Mouse (Mus musculus) regulatory T cell (primary cell): ENCODE measurements around the gene C330007P06Rik.

Source experiments
- in situ Hi-C: fragments of 300-600 bp; cut with MboI, MseI; formaldehyde crosslinking; loops from one replicate; pipeline ENCODE4 v1.15.1; 2025; ENCODE audit warnings: high pct_unique_total_duplicates

Gene C330007P06Rik

DNA sequence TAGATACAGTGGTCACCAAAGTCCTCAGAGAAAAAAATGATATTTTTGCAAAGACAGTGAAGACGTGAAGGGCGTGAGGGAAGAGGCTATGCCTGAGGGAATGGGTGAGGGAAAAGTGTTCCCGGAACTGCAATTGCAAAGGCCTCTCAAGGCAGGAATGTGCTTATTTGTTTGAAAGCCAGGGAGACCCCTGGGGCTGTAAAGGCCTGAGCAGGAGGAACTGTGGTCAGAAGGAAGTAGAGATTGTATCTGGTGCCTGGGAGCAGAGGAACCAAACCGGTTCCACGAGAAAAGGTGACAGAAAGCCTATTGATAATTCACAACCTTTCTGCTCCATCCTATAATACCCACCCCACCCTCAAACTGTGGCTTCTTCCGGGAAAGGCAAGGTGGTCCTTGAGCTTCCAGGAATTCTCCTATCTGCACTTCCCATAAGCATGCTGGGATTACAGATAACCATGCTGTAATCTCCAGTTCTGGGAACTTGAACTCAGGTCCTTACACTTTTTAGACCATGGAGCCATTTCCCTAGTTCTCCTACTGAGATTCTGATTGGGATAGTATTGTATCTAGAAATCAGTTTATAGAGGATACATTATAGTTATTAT, 36.7 kb downstream of the C330007P06Rik start:
- in situ Hi-C loops: no loop called here

- in situ Hi-C loops: no loop called here
These were observed 40.4 kb downstream of the C330007P06Rik start for GRCm38 (mm10) chrX:36833397-36834084.

DNA sequence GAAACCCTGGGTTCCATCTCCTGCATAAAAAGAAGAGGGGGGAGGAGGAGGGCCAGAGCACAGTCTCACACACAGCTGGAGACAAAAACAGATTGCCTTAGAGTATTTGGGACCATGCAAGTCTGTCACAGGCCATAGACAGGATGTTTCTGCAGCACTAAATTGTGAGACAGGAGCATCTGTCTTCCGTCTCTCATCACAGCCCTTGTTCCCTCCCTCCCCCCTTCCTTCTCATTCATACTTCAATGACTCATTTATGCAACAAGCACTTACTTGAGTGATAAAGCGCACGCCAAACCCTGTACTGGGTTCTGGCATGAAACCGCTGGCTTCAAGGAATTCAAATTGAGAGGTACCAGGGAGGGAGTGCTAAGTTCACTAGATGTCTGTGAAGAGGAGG, 42.3 kb downstream of the C330007P06Rik start:
- in situ Hi-C loops: no loop called here

DNA sequence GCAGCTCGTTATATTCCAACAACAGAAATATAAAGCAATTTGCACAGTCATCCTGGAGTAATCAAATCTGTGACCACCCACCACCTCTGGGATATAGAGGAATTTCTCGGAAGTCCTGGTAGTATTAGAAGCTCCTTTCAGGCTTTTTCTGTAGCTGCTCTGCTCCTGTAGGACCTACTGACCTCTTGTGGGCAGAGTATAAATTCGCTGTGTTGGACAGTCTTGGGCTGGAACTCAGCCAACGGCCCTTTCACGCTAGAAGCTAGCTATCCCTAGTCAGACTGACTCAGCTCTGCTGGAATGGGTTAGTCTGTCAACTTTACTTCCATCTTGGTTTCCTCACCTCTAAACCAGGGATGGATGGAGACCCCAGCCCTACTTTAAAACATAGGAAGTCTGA, 43.6 kb downstream of the C330007P06Rik start:
- in situ Hi-C loops: no loop called here

GRCm38 (mm10) chrX:36826873-36827272, 47.0 kb downstream of the C330007P06Rik start:
- in situ Hi-C loops: loop anchor here (5.0 kb wide), 2 partner anchors 55 to 195 kb away; no protein-coding TSS in a partner anchor

DNA sequence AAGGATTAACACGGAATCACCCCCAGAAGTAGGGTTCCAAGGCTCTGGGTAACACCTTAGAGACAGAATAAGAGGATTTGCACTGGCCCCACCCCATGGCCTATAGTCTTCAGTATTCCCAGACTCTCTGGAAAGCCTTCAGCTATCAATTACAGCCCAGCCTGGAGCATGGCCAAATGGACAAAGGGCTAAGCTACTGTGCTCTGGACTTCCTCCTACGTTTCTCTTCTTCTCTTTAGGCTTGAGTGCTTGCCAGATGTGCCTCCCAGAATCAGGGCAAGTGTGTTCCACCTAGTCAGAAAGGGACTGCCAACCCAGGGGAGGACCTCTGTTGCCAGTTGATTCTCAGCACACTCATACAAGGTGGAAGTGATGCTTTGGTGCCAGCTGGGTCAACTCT, 48.9 kb downstream of the C330007P06Rik start:
- in situ Hi-C loops: loop anchor here (5.0 kb wide), 2 partner anchors 53 to 197 kb away; no protein-coding TSS in a partner anchor

DNA sequence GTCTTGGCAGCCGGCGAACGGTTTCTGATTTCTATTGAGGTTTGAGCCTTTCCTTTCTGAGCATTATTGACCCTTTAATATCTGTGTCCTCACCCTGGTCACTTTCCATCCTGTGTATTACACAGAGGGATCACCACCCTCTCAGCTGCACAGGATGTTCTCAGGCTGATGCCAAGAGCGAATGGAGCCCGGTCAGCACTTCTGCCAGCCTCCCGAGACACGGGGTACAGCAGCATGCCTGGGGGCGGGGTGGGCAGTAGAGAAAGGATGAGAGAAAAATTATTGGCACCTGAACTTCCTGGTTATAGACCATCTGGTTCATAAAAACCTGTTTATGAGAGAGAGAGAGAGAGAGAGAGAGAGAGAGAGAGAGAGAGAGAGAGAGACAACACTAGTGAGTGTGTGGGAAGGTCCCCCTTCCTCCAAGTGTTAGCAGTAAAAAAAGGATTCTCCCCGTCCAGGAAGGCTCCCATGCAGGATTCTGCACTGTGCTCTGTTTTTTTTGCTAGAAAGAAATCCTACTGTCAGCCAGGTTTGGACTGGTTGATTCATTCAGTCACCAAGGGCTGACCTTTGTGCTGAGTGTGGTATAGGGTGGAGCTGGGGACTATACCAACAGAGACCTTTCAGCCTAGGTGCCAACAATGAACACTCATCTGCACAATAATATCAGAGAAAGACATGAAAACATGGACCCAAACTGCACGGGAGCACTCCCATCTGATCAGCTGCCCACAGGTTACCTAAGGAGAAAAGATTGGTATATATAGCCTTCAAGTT, 49.8 kb downstream of the C330007P06Rik start:
- in situ Hi-C loops: no loop called here

- in situ Hi-C loops: no loop called here
These were observed 53.7 kb downstream of the C330007P06Rik start for GRCm38 (mm10) chrX:36820201-36820600.

GRCm38 (mm10) chrX:36819575-36819974, 54.3 kb downstream of the C330007P06Rik start:
- in situ Hi-C loops: no loop called here

DNA sequence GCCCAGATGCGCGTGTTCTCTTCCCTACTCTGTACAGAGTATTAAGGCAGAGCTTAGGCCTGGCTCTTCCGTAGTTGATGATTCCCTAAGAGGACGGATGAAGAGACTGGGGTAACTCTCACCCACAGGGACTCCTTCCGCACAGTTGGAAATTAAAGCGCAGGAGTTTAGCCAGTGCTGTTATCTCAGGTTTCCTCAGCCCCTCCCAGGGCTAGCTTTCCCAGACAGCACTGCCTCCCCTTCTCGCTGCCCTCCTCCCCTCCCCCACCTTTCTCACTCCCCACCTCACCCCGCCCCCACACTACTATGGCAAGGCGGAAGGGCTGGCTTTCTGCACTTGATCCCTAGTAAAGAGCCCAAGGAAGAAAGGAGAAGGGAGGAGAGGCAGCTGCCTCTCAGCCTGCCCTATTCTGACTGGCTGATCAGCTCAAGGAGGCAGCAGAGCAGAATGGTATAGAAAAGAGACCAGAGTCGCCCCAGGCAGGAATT, 56.9 kb downstream of the C330007P06Rik start:
- in situ Hi-C loops: no loop called here

GRCm38 (mm10) chrX:36816368-36816899, 57.5 kb downstream of the C330007P06Rik start:
- in situ Hi-C loops: no loop called here

DNA sequence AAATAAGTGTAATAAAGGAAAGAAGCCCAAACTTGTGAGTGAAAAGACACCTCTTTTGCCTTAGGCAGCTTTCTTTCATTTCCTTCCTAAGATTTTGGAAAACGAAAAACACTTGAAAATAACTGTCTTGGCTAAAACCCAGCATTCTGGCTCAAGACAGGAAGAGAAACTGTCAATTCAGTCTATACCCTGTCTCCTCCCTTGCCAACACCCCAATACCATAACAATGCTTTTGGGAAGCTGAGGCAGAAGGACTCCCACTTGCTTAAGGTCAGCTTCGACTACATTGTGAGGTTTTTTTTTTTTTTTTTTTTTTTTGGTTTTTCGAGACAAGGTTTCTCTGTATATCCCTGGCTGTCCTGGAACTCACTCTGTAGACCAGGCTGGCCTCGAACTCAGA, 58.5 kb downstream of the C330007P06Rik start:
- in situ Hi-C loops: no loop called here

DNA sequence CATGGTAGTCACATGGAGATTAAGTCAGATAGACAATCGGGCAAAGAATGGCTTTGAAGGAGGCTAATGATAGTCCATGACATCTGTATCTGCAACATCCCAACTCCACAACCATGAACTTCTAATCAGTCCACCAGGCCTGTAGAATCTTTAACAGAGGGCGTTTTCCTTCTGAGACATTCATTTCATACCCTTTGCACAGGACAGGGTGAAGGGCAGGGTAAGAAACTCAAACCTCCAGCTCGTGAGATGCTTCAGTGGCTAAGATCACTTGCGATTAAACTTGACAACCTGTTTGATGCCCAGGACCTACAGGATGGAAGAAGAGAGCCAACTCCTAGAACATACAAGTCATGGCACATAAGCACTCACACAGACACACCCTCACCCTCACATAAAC, 58.9 kb downstream of the C330007P06Rik start:
- in situ Hi-C loops: no loop called here

- in situ Hi-C loops: no loop called here
These were observed 59.6 kb downstream of the C330007P06Rik start for GRCm38 (mm10) chrX:36814161-36814836.

DNA sequence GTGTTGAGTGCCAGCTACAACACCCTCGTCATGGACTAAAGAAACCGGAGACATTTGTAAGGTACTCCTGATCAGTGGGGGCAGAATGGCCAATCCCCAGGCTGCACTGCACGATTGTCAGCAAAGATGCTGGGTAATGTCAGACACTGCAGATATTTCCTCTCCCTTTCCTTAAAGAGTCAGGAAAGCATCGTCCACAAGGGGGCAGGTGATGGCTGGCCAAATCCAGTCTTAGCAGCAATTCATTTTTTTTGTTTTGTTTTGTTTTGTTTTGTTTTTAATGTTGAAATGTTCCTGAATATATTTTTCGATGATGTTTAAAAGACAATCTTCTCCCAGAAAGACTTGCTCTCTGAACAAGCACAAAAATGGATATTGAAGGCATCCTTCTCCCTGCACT, 62.5 kb downstream of the C330007P06Rik start:
- in situ Hi-C loops: no loop called here

GRCm38 (mm10) chrX:36808318-36808683, 65.6 kb downstream of the C330007P06Rik start:
- in situ Hi-C loops: no loop called here

DNA sequence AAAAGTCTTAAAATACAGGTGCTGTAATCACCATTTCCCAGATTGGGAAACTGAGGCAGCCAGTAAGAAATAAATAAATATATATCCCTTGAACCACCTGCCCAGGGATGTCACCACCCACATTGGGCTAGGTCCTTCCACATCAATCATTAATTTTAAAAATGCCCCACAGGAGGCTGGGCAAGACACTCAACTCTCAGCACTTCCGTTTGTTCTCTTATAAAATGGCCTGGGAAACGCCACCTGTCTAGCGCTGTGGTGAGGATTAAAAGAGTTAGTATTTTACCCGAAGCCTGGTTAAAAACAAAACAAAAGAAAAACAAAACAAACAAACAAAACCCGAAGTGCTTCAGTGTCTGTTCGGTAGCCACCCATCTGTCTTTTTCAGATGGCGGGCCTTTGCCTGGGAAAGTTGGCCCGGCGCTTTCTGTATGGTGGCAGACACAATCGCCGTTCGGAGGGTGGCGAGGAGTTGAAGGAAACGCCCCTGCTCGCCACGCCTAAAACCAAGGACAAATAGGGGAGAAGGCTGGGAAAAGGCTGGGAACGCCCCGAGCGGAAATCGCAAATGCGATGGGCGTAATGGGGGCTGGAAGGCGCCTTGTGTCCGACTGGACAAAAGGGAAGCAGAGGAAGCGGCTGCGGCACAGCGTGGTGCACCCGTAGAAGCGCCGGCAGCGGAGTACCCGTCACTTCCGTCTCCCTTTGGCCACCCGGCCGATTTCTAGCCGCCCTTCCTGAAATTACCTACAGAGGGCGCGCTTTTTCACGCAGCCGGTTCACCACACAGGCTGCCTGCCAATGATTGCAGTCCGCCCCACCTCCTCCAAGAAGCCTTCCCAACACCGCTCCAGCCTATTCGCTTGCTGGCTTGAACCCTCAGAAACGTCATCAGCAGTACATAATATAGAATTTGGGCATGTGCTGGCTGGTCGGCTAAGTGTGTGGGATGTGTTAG, 66.3 kb downstream of the C330007P06Rik start:
- in situ Hi-C loops: no loop called here

- in situ Hi-C loops: no loop called here
These were observed 68.3 kb downstream of the C330007P06Rik start for GRCm38 (mm10) chrX:36805466-36806235.

GRCm38 (mm10) chrX:36804196-36804595, 69.7 kb downstream of the C330007P06Rik start:
- in situ Hi-C loops: no loop called here

- in situ Hi-C loops: no loop called here
These were observed 70.7 kb downstream of the C330007P06Rik start for GRCm38 (mm10) chrX:36803189-36803588.
